Mouse (Mus musculus): ENCODE data around the gene Sfta2.

- no peak for TF ChIP-seq POLR2A (IDR thresholded peaks at IDR 0.05; ENCODE audit: low read depth, low read length)
- TF ChIP-seq CTCF (IDR thresholded peaks at IDR 0.05; ENCODE audit: extremely low read depth, insufficient read length, insufficient replicate concordance, low read depth, low read length) = peak; percentile 55; the same call in 1 of the 2 replicates
Measured at GRCm38 (mm10) chr17:35582900-35583299, 18.4 kb upstream of the Sfta2 start.

Measured in small intestine, adult 2 months (tissue).